Mouse (Mus musculus) gastrocnemius, adult 18-20 months (tissue): ENCODE data around the gene Rbpj. TPM values are rescaled to one million over a fixed set of nuclear protein-coding genes. Genes with fewer than 3 reads are reported as not detected.

ENCODE experiments used
- total RNA-seq, 2 experiments: library from RNA; stranded (reverse); gene quantifications; 2 replicates each; pipeline ENCODE4 v1.2.3; 2021

The Rbpj gene
- total RNA-seq, 2 experiments from 2014 or later = 17.1 to 18.0 TPM

Other genes starting within 250 kb of the Rbpj start
- gene Smim20, start 199.1 kb upstream of the Rbpj start, total RNA-seq = 10 to 100 TPM; 51.0 to 57.7 TPM
- gene Cckar, start 241.6 kb downstream of the Rbpj start, total RNA-seq = not detected